Mouse (Mus musculus) neural tube, embryonic 13.5 days (tissue): Measurements from ENCODE around the gene Midn. TPM values are rescaled to one million over a fixed set of nuclear protein-coding genes. Genes with fewer than 3 reads are reported as not detected.

Experiments
- ATAC-seq: fragments of 200-750 bp; cut with Nextera tagmentation; 2 replicates; pipeline ENCODE4 v1.8.0; 2017; ENCODE audit warnings: low read depth, mild to moderate bottlenecking, moderate TSS enrichment, moderate library complexity
- H3K27ac ChIP-seq: fragments of 300-500 bp; sonication (generic); replicated peaks from 2 replicates; pipeline ENCODE4 v1.5.1; 2015; ENCODE audit warnings: moderate library complexity, mild to moderate bottlenecking, inconsistent platforms
- H3K27me3 ChIP-seq: fragments of 300-500 bp; sonication (generic); 2 replicates; pipeline ENCODE4 v1.6.1; 2015; ENCODE audit warnings: mild to moderate bottlenecking, inconsistent platforms
- H3K36me3 ChIP-seq: fragments of 300-500 bp; sonication (generic); 2 replicates; pipeline ENCODE4 v1.6.1; 2015; ENCODE audit warnings: mild to moderate bottlenecking, inconsistent platforms
- H3K4me1 ChIP-seq: fragments of 300-500 bp; sonication (generic); replicated peaks from 2 replicates; pipeline ENCODE4 v1.6.1; 2015; ENCODE audit warnings: inconsistent platforms
- H3K4me2 ChIP-seq: fragments of 300-500 bp; sonication (generic); 2 replicates; pipeline ENCODE4 v1.6.1; 2015; ENCODE audit warnings: inconsistent platforms, mild to moderate bottlenecking, moderate library complexity
- H3K4me3 ChIP-seq: fragments of 300-500 bp; sonication (generic); 2 replicates; pipeline ENCODE4 v1.5.1; 2015; ENCODE audit warnings: mild to moderate bottlenecking, inconsistent platforms
- H3K9ac ChIP-seq: fragments of 300-500 bp; sonication (generic); 2 replicates; pipeline ENCODE4 v1.6.1; 2015; ENCODE audit warnings: moderate library complexity, mild to moderate bottlenecking, inconsistent platforms
- H3K9me3 ChIP-seq: fragments of 300-500 bp; sonication (generic); 2 replicates; pipeline ENCODE4 v1.6.1; 2016; ENCODE audit warnings: inconsistent platforms
- WGBS: fragments of 180-500 bp; shearing (Covaris S2); methylation state at CpG from one replicate; pipeline ENCODE4 v1.1.7; 2015; 5-methylcytosine and 5-hydroxymethylcytosine counted together
- polyA plus RNA-seq: library from polyadenylated mRNA; unstranded; fragments of >200 nt; fragmentation: Nextera tagmentation; extraction: Ambion mirVana; gene quantifications from 2 replicates; pipeline ENCODE4 v1.2.1, GENCODE M21; 2015

The Midn gene
- polyA plus RNA-seq, 1 experiment from 2014 or later: 31.0 TPM

DNA sequence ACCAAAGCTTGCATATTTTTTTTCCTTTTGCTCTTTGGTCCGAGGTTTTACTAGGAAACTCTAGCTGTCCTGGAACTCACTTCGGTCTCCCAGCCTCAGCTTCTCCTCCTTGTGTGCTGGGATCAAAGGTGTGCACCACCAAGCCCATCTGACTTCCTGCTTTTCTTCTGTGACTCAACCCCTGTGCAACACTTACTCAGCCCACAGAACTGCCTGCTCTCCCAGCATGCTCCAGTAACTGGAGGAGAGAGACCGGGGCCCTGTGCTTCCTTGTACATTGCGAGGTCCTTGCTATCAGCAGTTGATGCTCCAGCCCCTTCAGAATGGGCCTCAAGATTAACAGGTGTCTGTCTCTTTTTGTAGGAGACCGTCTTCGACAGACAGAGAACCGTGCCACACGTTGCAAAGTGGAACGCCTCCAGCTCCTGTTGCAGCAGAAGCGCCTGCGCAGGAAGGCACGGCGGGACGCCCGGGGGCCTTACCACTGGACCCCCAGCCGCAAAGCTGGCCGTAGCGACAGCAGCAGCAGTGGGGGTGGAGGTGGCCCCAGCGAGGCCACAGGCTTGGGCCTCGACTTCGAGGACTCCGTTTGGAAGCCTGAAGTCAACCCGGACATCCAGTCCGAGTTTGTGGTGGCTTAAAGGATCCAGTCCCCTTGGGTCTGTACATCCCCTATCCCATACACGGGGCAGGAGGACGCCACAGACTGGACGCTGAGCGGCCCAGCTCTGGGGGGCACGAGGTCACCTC, 8.1 kb downstream of the Midn start:
- H3K9ac ChIP-seq: peak overlapping the region; percentile 65; the same call in 1 of the 2 replicates
- H3K9me3 ChIP-seq: no peaks in the 10 kb centered on the region
- no peak for ATAC-seq
- peaks cover 68% of the 10 kb centered on the region for H3K36me3 ChIP-seq
- 82% methylated on average over 29 of the region's 29 CpGs for WGBS
- no peak overlapping the region for H3K4me3 ChIP-seq
- H3K27me3 ChIP-seq: no peaks in the 10 kb centered on the region
- H3K4me1 ChIP-seq: peaks cover 92% of the 10 kb centered on the region
- H3K4me2 ChIP-seq: no peak overlapping the region
- H3K27ac ChIP-seq: peak overlapping the region; percentile 93

DNA sequence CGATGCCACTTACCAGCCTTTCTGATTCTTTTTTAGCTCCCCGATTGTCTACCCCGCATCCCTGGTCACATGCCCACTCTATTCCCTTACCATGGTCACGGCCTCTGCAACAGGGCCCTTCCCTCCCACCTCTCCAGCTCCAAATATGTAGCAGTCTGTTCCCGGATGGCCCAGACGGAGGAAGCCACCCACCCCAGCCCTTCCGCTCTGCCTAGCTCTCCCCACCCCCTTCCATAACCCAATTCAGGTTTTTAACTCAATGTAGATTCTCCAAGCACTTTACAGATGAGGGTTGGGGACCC, 8.6 kb downstream of the Midn start:
- WGBS: 68% methylated on average over 7 of the region's 7 CpGs

DNA sequence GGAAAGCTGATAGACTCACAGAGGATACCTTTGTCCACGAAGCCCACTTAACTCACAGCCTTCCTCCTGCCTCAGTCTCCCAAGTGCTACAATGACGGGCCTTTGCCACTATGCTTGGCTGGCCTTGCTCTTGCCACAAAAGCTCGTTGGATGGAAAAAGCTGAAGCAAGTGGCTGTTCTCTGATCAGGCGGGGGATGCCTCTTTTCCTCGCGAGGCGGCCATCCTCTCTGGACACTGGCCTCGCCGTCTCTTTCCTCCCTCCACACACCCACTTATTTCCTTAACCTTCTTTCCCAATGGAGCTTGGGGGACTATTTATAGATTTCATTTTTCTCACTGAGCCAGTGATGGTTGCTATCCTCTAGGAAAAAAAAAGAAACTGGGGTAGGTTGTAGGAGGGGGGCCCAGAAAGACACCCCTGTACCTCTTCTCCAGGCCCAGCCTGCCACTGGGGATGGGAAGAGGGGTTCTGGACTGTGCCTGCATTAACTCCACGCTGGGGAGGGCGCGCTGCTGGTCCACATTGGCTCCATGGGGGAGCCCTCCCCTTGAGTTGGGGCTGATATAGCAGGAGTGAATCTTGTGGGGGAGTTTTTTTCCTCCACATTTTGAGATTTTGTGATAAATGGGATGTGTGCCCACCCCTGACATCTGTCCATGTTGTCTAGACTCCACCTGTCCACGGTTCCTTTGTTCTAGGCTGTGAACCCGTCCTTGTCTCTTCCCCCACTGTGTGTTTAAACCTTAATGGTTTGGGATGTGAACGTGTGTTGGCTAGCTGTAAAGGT, 9.3 kb downstream of the Midn start:
- peaks cover 94% of the 10 kb centered on the region for H3K4me1 ChIP-seq
- H3K27ac ChIP-seq: peak overlapping the region; percentile 93
- peaks cover 57% of the 10 kb centered on the region for H3K36me3 ChIP-seq
- peak overlapping the region; percentile 13; the same call in 1 of the 2 replicates for H3K4me2 ChIP-seq
- H3K9me3 ChIP-seq: no peaks in the 10 kb centered on the region
- WGBS: 54% methylated on average over 15 of the region's 15 CpGs
- H3K27me3 ChIP-seq: no peaks in the 10 kb centered on the region
- peak overlapping the region; percentile 65; the same call in 1 of the 2 replicates for H3K9ac ChIP-seq
- no peak for ATAC-seq
- no peak overlapping the region for H3K4me3 ChIP-seq

More for the DNA sequence above, 8.6 kb downstream of the Midn start:
- Histone ChIP-seq H3K27ac (peak overlapping the region; percentile 93), H3K9me3 (no peaks in the 10 kb centered on the region), H3K36me3 (peaks cover 63% of the 10 kb centered on the region), H3K9ac (peak overlapping the region; percentile 65; the same call in 1 of the 2 replicates), H3K4me2 (peak overlapping the region; percentile 13; the same call in 1 of the 2 replicates), H3K4me3 (no peak overlapping the region), H3K4me1 (peaks cover 94% of the 10 kb centered on the region), H3K27me3 (no peaks in the 10 kb centered on the region)
- no peak for ATAC-seq

DNA sequence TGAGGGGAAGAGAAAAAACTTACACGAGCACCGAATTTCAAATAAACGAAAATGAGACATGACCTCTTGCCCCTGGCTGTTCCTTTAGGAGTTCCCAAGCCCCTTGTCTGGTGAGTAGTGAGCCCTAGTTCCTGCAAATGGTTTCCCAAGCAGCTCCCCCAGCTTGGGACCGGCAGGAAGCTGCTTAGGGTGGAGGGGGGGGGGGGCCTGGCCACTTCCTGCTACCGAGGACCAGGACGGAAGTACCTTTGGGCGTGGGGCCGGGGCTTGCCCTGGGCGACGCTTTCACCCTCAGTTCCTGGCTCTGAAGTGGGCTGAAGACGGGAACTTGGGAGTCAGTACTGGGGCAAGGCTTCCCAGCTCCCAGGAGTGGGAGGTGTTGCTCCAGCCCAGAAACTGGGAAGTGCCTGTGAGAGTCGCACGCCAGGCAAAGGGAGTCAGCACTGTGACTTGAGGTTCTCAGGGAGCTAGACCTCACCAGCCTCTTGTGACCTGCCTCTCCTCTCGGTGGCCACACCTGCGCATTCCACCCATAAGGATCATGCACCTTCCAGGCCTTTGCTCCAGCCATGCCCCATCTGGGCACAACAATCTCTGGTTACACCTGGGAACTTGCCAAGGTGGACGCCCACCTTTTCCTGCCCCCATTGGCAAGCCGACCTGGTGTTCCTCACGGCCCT, 10.4 kb downstream of the Midn start:
- WGBS: 16% methylated on average over 18 of the region's 18 CpGs
- Histone ChIP-seq H3K9ac (peak overlapping the region; percentile 65), H3K4me1 (peaks cover 84% of the 10 kb centered on the region), H3K4me3 (peak overlapping the region; percentile 6; the same call in 1 of the 2 replicates), H3K9me3 (no peaks in the 10 kb centered on the region), H3K36me3 (peaks cover 46% of the 10 kb centered on the region), H3K4me2 (peak overlapping the region; percentile 65), H3K27ac (peak overlapping the region; percentile 93), H3K27me3 (no peaks in the 10 kb centered on the region)
- ATAC-seq: no peak

DNA sequence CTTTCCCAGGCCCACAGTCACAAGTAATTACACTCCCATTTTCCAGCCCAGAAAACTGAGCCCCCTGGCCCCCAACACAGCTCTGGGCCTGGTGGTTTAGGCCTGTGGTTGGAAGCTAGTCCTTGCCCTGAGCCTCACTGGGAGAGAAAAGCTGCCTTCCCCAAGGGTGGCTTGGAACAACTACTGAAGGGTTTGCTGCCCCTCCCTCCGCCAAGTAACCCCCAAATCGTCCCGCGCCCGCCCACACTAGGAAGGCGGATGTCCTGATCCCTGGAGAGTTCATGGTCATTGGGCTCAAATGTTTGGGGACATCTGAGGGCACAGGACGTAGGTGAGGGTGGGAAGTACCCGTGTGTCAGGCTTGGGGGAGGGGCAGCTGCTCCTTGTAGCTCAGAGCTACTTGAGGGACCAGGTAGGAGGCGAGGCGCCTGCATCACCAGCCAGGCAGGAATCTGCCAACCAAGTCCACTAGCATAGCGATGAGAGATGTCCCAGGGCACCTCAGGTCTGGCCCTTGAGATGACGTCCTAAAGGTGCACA, 11.0 kb downstream of the Midn start:
- 0 out of 2 replicates have a peak, but pooled peaks have one; percentile 4 for ATAC-seq
- Histone ChIP-seq H3K27ac (peak overlapping the region; percentile 93), H3K4me1 (peaks cover 83% of the 10 kb centered on the region), H3K4me2 (peak overlapping the region; percentile 65), H3K36me3 (peaks cover 39% of the 10 kb centered on the region), H3K9ac (peak overlapping the region; percentile 65), H3K9me3 (no peaks in the 10 kb centered on the region), H3K27me3 (no peaks in the 10 kb centered on the region), H3K4me3 (peak overlapping the region; percentile 42)
- WGBS: 9% methylated on average over 12 of the region's 12 CpGs

DNA sequence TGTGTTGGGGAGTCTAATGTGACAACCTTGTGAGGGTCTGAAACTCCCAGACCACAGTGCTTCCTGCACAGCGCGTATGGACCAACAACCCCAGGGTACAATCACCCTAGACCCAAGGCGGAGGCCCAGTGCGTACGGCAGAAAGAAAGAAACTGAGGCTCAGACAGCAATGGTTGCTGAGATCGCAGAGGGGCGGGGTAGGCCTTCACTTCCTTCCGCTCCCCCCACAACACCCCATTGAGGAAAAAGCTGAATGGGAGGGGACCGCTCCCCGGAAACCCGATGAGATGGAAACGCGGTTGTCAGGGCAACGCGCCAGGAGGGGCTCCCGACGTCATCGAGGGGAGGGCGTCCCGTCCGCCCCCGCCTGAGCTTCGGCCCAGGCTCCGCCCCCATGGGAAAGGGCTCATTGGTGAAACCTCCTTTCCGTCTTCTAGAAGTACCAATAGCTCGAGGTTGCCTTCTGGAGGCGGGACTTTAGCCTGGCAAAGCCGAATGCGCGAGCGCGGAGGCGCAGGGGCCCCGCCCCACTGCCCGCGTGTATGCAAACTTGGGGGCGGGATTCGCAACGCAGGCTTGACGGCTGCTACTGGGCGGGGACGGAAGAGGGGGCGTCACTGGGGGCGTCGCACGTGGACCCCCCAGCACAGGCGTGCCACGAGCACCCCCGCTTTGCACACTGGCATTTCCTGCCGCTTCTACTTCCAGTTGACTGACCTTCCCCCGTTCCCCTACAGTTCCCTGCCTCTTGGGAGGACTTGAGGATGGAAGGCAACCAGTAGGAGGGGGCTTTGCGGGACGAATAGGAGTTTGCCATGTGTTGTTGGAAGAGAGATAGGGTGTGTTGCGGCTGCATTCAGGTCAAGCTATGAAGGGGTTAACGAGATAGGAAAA, 11.7 kb downstream of the Midn start:
- Histone ChIP-seq H3K9me3 (no peaks in the 10 kb centered on the region), H3K9ac (peak overlapping the region; percentile 65), H3K4me1 (peaks cover 83% of the 10 kb centered on the region), H3K4me3 (peak overlapping the region; percentile 42), H3K27ac (peak overlapping the region; percentile 93), H3K27me3 (no peaks in the 10 kb centered on the region), H3K36me3 (peaks cover 32% of the 10 kb centered on the region), H3K4me2 (peak overlapping the region; percentile 65)
- ATAC-seq: peak; percentile 76
- WGBS: under 1% methylated on average over 55 of the region's 55 CpGs

DNA sequence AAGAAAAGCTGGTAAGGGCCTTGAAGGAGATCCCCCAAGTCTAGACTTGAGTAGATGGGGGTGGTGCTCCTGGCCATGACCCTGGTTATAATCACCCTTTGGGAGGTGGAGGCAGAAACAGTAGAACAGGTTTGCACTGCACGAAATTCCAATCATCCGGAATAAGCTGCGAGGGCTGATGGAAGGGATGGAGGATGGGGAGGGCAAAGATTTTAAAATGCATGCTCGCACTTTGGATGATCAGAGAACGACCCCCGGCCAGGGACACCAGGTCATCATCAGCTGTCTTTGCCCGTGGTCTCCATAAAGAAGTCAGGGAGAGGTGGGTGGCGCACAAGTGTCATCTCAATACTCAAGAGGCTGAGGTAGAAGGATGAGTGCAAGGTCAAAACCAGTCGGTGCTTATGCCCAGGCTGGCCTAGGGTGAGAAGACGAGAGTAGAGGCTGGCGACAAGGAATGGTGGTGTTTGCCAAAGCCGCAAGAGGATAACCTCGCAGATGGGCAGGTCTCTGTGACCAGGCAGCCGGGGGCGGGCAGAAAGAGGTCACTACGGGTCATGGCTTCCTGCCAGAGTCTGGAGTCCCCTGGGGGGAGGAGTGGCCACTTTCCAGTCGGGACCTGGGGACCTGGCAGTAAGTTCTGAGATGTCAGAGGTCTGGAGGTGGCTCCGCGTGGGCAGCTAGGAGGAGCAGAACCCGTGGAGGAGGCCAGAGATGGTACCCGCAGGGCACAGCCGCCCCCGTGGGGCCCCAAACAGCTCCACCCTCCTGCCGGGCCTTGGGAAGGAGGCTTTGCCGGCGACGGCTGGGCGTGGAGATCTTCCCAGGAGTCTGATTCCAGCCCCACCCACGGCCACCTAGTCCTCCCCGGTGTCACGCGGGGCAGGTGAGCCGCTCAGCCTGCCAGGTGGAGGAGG, 12.6 kb downstream of the Midn start:
- no peaks in the 10 kb centered on the region for H3K27me3 ChIP-seq
- H3K9ac ChIP-seq: peak overlapping the region; percentile 57
- WGBS: under 1% methylated on average over 33 of the region's 33 CpGs
- H3K36me3 ChIP-seq: peaks cover 23% of the 10 kb centered on the region
- peak overlapping the region; percentile 42 for H3K4me3 ChIP-seq
- H3K9me3 ChIP-seq: no peaks in the 10 kb centered on the region
- ATAC-seq: no peak
- H3K27ac ChIP-seq: peak overlapping the region; percentile 93
- peaks cover 83% of the 10 kb centered on the region for H3K4me1 ChIP-seq
- peak overlapping the region; percentile 65 for H3K4me2 ChIP-seq

DNA sequence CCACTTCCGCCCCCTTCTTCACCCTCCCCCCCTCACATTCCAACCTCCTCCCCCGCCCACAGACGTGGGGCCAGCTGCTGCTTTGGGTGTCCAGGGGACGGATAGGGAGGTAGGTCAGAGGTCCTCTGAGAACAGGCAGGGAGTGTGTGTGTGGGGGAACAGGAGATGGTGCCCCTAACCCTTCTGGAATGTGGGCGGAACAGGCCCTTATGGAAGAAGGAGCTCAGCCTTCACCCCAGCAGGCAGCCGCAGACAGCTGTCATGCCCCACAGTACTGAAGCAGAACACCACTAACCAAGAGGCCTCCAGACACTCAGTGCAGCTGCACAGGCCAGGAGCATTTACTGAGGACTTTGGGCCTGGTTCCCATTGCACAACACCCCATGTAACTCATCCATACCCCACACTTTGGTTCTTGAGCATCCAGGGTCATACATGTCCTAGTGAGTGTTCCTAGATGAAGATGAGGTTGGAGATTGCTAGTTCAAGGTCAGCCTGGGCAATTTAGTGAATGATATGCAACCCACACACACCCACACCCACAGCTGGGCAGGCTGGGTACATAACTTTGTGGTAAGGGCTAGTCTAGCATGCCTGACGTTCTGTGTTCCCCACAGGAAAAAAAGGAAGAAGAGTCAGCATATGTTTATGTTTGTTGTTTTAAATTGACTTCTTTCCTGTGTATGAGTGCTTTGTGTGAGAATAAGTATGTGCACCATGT, 13.6 kb downstream of the Midn start:
- 8% methylated on average over 7 of the region's 7 CpGs for WGBS
- 0 out of 2 replicates have a peak overlapping the region, but pooled peaks have one; percentile 42 for H3K4me3 ChIP-seq
- H3K9me3 ChIP-seq: no peaks in the 10 kb centered on the region
- H3K36me3 ChIP-seq: peaks cover 13% of the 10 kb centered on the region
- H3K4me1 ChIP-seq: peaks cover 81% of the 10 kb centered on the region
- H3K27me3 ChIP-seq: no peaks in the 10 kb centered on the region
- peak overlapping the region; percentile 57 for H3K9ac ChIP-seq
- H3K4me2 ChIP-seq: peak overlapping the region; percentile 65
- no peak for ATAC-seq
- H3K27ac ChIP-seq: peak overlapping the region; percentile 93

DNA sequence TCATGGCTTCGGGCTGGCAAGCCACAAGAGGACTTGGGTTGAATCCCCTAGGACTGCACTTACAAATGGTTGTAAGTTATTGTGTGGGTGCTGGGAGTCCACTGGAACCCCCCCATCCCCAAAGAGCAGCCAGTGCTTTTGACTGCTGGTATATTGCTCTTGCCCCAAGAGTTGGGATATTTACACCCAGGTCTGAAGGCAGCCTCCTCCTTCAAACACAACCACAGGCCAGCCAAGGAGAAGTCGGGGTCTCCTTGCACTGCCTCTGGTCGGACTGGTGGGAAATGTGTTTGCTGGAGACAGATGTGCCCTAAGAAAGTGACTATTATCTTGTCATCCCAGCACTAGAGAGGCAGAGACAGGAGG, 14.2 kb downstream of the Midn start:
- H3K36me3 ChIP-seq: peaks cover 8% of the 10 kb centered on the region
- H3K4me1 ChIP-seq: peaks cover 81% of the 10 kb centered on the region
- H3K4me2 ChIP-seq: no peak overlapping the region
- H3K4me3 ChIP-seq: no peak overlapping the region
- no peaks in the 10 kb centered on the region for H3K27me3 ChIP-seq
- H3K9me3 ChIP-seq: no peaks in the 10 kb centered on the region
- 80% methylated on average over 3 of the region's 3 CpGs for WGBS
- no peak overlapping the region for H3K9ac ChIP-seq
- H3K27ac ChIP-seq: peak overlapping the region; percentile 93; the same call in 1 of the 2 replicates
- ATAC-seq: no peak
